Mouse (Mus musculus): ENCODE data around the gene Zbtb38. TPM values are rescaled to one million over a fixed set of nuclear protein-coding genes. Genes with fewer than 3 reads are reported as not detected.

Zbtb38 gene
- polyA plus RNA-seq, 1 experiment from 2014 or later, result 34.2 TPM

DNA sequence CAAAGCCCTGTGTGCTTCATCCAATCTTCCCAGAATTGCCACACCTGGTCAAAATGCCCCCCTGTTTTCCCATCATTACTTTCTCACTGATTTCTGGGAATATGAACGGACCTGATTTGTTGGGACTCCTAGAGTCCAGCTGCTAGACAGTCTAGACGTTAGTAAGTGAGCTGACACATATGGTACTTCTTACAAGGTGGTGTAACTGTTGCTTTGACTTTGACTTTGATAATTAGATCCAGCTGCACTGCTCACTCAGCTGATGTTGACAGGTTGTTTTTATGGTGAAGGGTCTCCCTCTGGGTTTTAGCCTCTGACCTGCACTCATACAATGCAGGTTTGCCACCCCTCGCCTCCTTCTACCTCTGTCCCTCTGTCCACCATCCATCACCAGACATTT, 17.8 kb upstream of the Zbtb38 start:
- WGBS, result 69% methylated on average over 3 of the region's 3 CpGs
- H3K27ac ChIP-seq (replicated peaks in 1 of 2; ENCODE audit: control insufficient read depth in 1 of 2, insufficient read depth in 1 of 2, low read depth in 2 of 2, low read length in 2 of 2), result no peak overlapping the region

GRCm38 (mm10) chr9:96769651-96770050, 17.0 kb upstream of the Zbtb38 start:
- peaks cover 6 to 17% of the 10 kb centered on the region in 2 experiments; a peak in 3 of 4 replicates for H3K4me1 ChIP-seq (ENCODE audit: control insufficient read depth in 2 of 2, insufficient read depth in 2 of 2, low read length in 2 of 2)
- ATAC-seq (ENCODE audit: insufficient number of reproducible peaks, insufficient read depth, low FRiP score, low read depth), result no peak
- H3K9ac ChIP-seq (ENCODE audit: low read length), result no peak overlapping the region
- 0 out of 2 replicates have a peak overlapping the region, but pooled peaks have one; percentile 6 for H3K4me2 ChIP-seq (ENCODE audit: low read length)
- no peaks in the 10 kb centered on the region for H3K27me3 ChIP-seq (ENCODE audit: control insufficient read depth, insufficient read depth, low read length)
- H3K9me3 ChIP-seq (ENCODE audit: control insufficient read depth, low read length), result no peaks in the 10 kb centered on the region
- H3K27ac ChIP-seq (replicated peaks in 1 of 2; ENCODE audit: control insufficient read depth in 1 of 2, insufficient read depth in 1 of 2, low read depth in 2 of 2, low read length in 2 of 2), result no peak overlapping the region
- H3K4me3 ChIP-seq (ENCODE audit: control insufficient read depth in 1 of 2, insufficient read depth in 1 of 2, low read depth in 1 of 2, low read length in 2 of 2), result no peak overlapping the region
- H3K36me3 ChIP-seq (ENCODE audit: control insufficient read depth, insufficient read depth, low read length), result no peaks in the 10 kb centered on the region
- 27% methylated on average over 9 of the region's 9 CpGs for WGBS

More for the DNA sequence above, 17.8 kb upstream of the Zbtb38 start:
- H3K27me3 ChIP-seq (ENCODE audit: control insufficient read depth, insufficient read depth, low read length), result no peaks in the 10 kb centered on the region
- no peak overlapping the region for H3K9ac ChIP-seq (ENCODE audit: low read length)
- no peak for ATAC-seq (ENCODE audit: insufficient number of reproducible peaks, insufficient read depth, low FRiP score, low read depth)
- H3K9me3 ChIP-seq (ENCODE audit: control insufficient read depth, low read length), result no peaks in the 10 kb centered on the region
- no peak overlapping the region for H3K4me2 ChIP-seq (ENCODE audit: low read length)
- no peaks in the 10 kb centered on the region for H3K36me3 ChIP-seq (ENCODE audit: control insufficient read depth, insufficient read depth, low read length)
- peaks cover 5 to 15% of the 10 kb centered on the region in 2 experiments; a peak in 3 of 4 replicates for H3K4me1 ChIP-seq (ENCODE audit: control insufficient read depth in 2 of 2, insufficient read depth in 2 of 2, low read length in 2 of 2)
- H3K4me3 ChIP-seq (ENCODE audit: control insufficient read depth in 1 of 2, insufficient read depth in 1 of 2, low read depth in 1 of 2, low read length in 2 of 2), result no peak overlapping the region

DNA sequence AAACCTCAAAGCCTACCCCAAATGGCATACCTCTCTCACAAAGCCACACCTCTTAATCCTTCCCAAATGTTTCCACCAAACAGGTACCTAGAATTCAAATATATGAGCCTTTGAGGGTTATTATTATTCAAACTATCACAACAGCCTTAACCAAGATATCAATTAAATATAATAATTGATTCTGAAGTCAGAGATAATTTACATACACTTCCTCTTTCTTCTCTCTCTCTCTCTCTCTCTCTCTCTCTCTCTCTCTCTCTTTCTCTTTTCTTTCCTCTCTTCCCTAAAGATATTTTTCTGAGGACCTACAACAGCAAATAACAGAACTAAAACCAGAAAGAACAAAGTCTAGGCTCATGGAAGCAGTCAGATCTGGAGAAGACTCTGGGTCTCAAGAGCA, 15.2 kb upstream of the Zbtb38 start:
- Histone ChIP-seq H3K4me2 (ENCODE audit: low read length) (no peak overlapping the region), H3K36me3 (ENCODE audit: control insufficient read depth, insufficient read depth, low read length) (no peaks in the 10 kb centered on the region), H3K9ac (ENCODE audit: low read length) (no peak overlapping the region), H3K9me3 (ENCODE audit: control insufficient read depth, low read length) (no peaks in the 10 kb centered on the region), H3K4me3 (ENCODE audit: control insufficient read depth in 1 of 2, insufficient read depth in 1 of 2, low read depth in 1 of 2, low read length in 2 of 2) (no peak overlapping the region), H3K27ac (replicated peaks in 1 of 2; ENCODE audit: control insufficient read depth in 1 of 2, insufficient read depth in 1 of 2, low read depth in 2 of 2, low read length in 2 of 2) (no peak overlapping the region), H3K4me1 (ENCODE audit: control insufficient read depth in 2 of 2, insufficient read depth in 2 of 2, low read length in 2 of 2) (peaks cover 4 to 13% of the 10 kb centered on the region in 2 experiments; a peak in 3 of 4 replicates), H3K27me3 (ENCODE audit: control insufficient read depth, insufficient read depth, low read length) (no peaks in the 10 kb centered on the region)
- ATAC-seq (ENCODE audit: insufficient number of reproducible peaks, insufficient read depth, low FRiP score, low read depth), result no peak

DNA sequence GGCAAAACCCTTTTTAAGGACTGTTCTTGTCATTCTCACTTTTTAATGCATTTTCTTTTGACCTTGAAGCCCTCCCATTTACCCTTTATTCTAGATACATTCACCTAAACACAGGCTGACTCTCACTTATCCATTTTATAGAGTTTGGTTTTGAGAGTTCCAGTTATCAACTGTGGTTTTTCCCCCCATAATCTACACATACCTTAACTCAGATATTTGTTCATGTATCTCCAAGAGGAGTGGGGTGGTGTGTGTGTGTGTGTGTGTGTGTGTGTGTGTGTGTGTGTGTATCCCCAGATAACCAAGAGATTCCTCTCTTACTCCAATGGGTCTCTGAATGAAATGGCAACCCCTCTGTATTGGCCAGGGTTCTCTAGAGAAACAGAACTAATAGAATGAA, 13.4 kb upstream of the Zbtb38 start:
- H3K27ac ChIP-seq (replicated peaks in 1 of 2; ENCODE audit: control insufficient read depth in 1 of 2, insufficient read depth in 1 of 2, low read depth in 2 of 2, low read length in 2 of 2), result no peak overlapping the region
- no peak overlapping the region for H3K9ac ChIP-seq (ENCODE audit: low read length)
- H3K27me3 ChIP-seq (ENCODE audit: control insufficient read depth, insufficient read depth, low read length), result no peaks in the 10 kb centered on the region
- H3K4me1 ChIP-seq (ENCODE audit: control insufficient read depth in 2 of 2, insufficient read depth in 2 of 2, low read length in 2 of 2), result peaks cover 4 to 10% of the 10 kb centered on the region in 2 experiments; a peak in 2 of 4 replicates
- H3K4me3 ChIP-seq (ENCODE audit: control insufficient read depth in 1 of 2, insufficient read depth in 1 of 2, low read depth in 1 of 2, low read length in 2 of 2), result no peak overlapping the region
- no peak overlapping the region for H3K4me2 ChIP-seq (ENCODE audit: low read length)
- ATAC-seq (ENCODE audit: insufficient number of reproducible peaks, insufficient read depth, low FRiP score, low read depth), result no peak
- H3K36me3 ChIP-seq (ENCODE audit: control insufficient read depth, insufficient read depth, low read length), result no peaks in the 10 kb centered on the region
- H3K9me3 ChIP-seq (ENCODE audit: control insufficient read depth, low read length), result no peaks in the 10 kb centered on the region

GRCm38 (mm10) chr9:96765410-96765809, 12.8 kb upstream of the Zbtb38 start:
- ATAC-seq (ENCODE audit: insufficient number of reproducible peaks, insufficient read depth, low FRiP score, low read depth), result no peak
- no peak overlapping the region for H3K4me3 ChIP-seq (ENCODE audit: control insufficient read depth in 1 of 2, insufficient read depth in 1 of 2, low read depth in 1 of 2, low read length in 2 of 2)
- H3K27me3 ChIP-seq (ENCODE audit: control insufficient read depth, insufficient read depth, low read length), result no peaks in the 10 kb centered on the region
- no peak overlapping the region for H3K9ac ChIP-seq (ENCODE audit: low read length)
- H3K4me1 ChIP-seq (ENCODE audit: control insufficient read depth in 2 of 2, insufficient read depth in 2 of 2, low read length in 2 of 2), result peaks cover 4 to 10% of the 10 kb centered on the region in 2 experiments; a peak in 2 of 4 replicates
- no peak overlapping the region for H3K27ac ChIP-seq (replicated peaks in 1 of 2; ENCODE audit: control insufficient read depth in 1 of 2, insufficient read depth in 1 of 2, low read depth in 2 of 2, low read length in 2 of 2)
- no peak overlapping the region for H3K4me2 ChIP-seq (ENCODE audit: low read length)
- 26% methylated on average over 5 of the region's 5 CpGs for WGBS
- H3K36me3 ChIP-seq (ENCODE audit: control insufficient read depth, insufficient read depth, low read length), result no peaks in the 10 kb centered on the region
- H3K9me3 ChIP-seq (ENCODE audit: control insufficient read depth, low read length), result no peaks in the 10 kb centered on the region

DNA sequence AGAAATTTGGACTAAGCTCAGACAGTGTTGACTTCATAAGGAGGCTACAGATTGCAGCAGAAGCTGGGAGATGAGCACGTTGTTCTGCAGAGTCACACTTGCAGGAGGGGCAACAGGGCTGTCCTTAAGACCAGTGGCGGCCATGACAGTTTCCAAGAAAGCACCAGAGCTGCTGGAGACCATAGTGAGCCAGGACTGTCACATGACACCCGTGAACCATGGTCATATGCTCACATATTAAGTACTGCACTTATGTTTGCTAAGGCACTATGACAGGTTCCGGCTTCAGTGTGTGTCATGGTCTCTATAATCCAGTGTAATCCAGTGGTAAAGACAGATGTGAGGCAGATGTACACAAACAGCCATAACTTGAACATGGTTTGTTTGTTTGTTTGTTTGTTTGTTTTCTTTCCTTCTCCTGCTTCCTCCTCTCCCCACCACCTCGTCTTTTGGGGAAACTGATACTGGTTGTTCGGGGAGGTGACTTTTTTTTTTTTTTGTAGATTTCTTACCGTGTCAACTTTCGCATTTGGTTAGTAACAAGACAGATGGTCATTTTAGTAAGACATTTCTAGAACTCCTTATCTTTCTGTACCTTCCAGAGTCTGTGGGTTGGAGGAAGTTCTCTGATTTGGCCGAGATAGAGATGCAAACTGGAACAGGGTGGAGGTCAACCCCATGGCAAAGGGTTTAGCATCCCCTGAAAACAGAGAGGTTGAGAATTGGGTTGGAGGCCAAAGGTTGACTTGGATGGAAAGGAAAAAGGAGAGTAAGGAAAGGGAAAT, 11.4 kb upstream of the Zbtb38 start:
- Histone ChIP-seq H3K9ac (ENCODE audit: low read length) (no peak overlapping the region), H3K9me3 (ENCODE audit: control insufficient read depth, low read length) (no peaks in the 10 kb centered on the region), H3K36me3 (ENCODE audit: control insufficient read depth, insufficient read depth, low read length) (no peaks in the 10 kb centered on the region), H3K27ac (replicated peaks in 1 of 2; ENCODE audit: control insufficient read depth in 1 of 2, insufficient read depth in 1 of 2, low read depth in 2 of 2, low read length in 2 of 2) (no peak overlapping the region), H3K4me1 (ENCODE audit: control insufficient read depth in 2 of 2, insufficient read depth in 2 of 2, low read length in 2 of 2) (peaks cover 2 to 5% of the 10 kb centered on the region in 2 experiments; a peak in 2 of 4 replicates), H3K4me3 (ENCODE audit: control insufficient read depth in 1 of 2, insufficient read depth in 1 of 2, low read depth in 1 of 2, low read length in 2 of 2) (no peak overlapping the region), H3K27me3 (ENCODE audit: control insufficient read depth, insufficient read depth, low read length) (no peaks in the 10 kb centered on the region), H3K4me2 (ENCODE audit: low read length) (no peak overlapping the region)
- 77% methylated on average over 9 of the region's 9 CpGs for WGBS
- no peak for ATAC-seq (ENCODE audit: insufficient number of reproducible peaks, insufficient read depth, low FRiP score, low read depth)

- WGBS, result 73% methylated on average over 3 of the region's 3 CpGs
- H3K4me1 ChIP-seq (ENCODE audit: control insufficient read depth in 2 of 2, insufficient read depth in 2 of 2, low read length in 2 of 2), result peaks cover 5 to 8% of the 10 kb centered on the region in 2 experiments; a peak in 3 of 4 replicates
- H3K9ac ChIP-seq (ENCODE audit: low read length), result no peak overlapping the region
- H3K4me2 ChIP-seq (ENCODE audit: low read length), result no peak overlapping the region
- H3K9me3 ChIP-seq (ENCODE audit: control insufficient read depth, low read length), result no peaks in the 10 kb centered on the region
- no peak overlapping the region for H3K27ac ChIP-seq (replicated peaks in 1 of 2; ENCODE audit: control insufficient read depth in 1 of 2, insufficient read depth in 1 of 2, low read depth in 2 of 2, low read length in 2 of 2)
- H3K36me3 ChIP-seq (ENCODE audit: control insufficient read depth, insufficient read depth, low read length), result no peaks in the 10 kb centered on the region
- H3K4me3 ChIP-seq (ENCODE audit: control insufficient read depth in 1 of 2, insufficient read depth in 1 of 2, low read depth in 1 of 2, low read length in 2 of 2), result no peak overlapping the region
- ATAC-seq (ENCODE audit: insufficient number of reproducible peaks, insufficient read depth, low FRiP score, low read depth), result no peak
- H3K27me3 ChIP-seq (ENCODE audit: control insufficient read depth, insufficient read depth, low read length), result no peaks in the 10 kb centered on the region
Observed at GRCm38 (mm10) chr9:96763025-96763424, 10.4 kb upstream of the Zbtb38 start.
